ENCODE assay signal across 8 mouse cellular contexts in genomic region chr7:28733211-28733610, GRCm38 (mm10). TPM values are rescaled to one million over a fixed set of nuclear protein-coding genes. Genes with fewer than 3 reads are reported as not detected.
DNase-seq lines count a peak whose midpoint lies in the region; ATAC-seq and TF ChIP-seq lines count a peak whose summit lies in the region.

No protein-coding gene starts in this region.

- WGBS in lung, adult 2 months: 39% methylated on average over 11 of the region's 11 CpGs
- 11% methylated on average over 11 of the region's 11 CpGs for WGBS in forebrain, embryonic 11.5 days
- WGBS in limb, embryonic 12.5 days: 18% methylated on average over 11 of the region's 11 CpGs
- 8% methylated on average over 11 of the region's 11 CpGs for WGBS in neural tube, embryonic 14.5 days

- no peak for DNase-seq in lung, adult 2 months
- no peak for DNase-seq in lung, postnatal 36 days
- no peak for DNase-seq in forebrain, embryonic 11.5 days (ENCODE audit: low spot score)
- no peak for DNase-seq in ovary, postnatal 10 days (ENCODE audit: low spot score)
- DNase-seq in urinary bladder, postnatal 14 days (ENCODE audit: low spot score): no peak

- H3K27ac ChIP-seq in forebrain, embryonic 11.5 days (ENCODE audit: low read depth, low read length): no peak overlapping the region
- peak overlapping the region; percentile 53; the same call in 1 of the 2 replicates for H3K27ac ChIP-seq in limb, embryonic 12.5 days
- H3K27ac ChIP-seq in neural tube, embryonic 14.5 days (ENCODE audit: low read depth, low read length): no peak overlapping the region

- no peak for TF ChIP-seq POLR2A in lung, adult 2 months (IDR thresholded peaks at IDR 0.05; ENCODE audit: borderline replicate concordance, extremely low read depth, low read depth, low read length)

- H3K4me3 ChIP-seq in lung, adult 2 months (replicated peaks; ENCODE audit: extremely low read depth, low read depth, low read length): peak overlapping the region; percentile 59
- H3K4me3 ChIP-seq in forebrain, embryonic 11.5 days (ENCODE audit: low read depth, low read length): peak overlapping the region; percentile 44
- peak overlapping the region; percentile 43 for H3K4me3 ChIP-seq in limb, embryonic 12.5 days (replicated peaks)
- peak overlapping the region; percentile 36; the same call in 1 of the 2 replicates for H3K4me3 ChIP-seq in neural tube, embryonic 14.5 days (ENCODE audit: low read depth, low read length)

- H3K4me2 ChIP-seq in forebrain, embryonic 11.5 days (ENCODE audit: low read depth, low read length, severe bottlenecking): peak overlapping the region; percentile 70
- peak overlapping the region; percentile 74 for H3K4me2 ChIP-seq in limb, embryonic 12.5 days
- peak overlapping the region; percentile 56 for H3K4me2 ChIP-seq in neural tube, embryonic 14.5 days (ENCODE audit: low read depth, low read length)

- no peaks in the 10 kb centered on the region for H3K36me3 ChIP-seq in forebrain, embryonic 11.5 days (ENCODE audit: control insufficient read depth, insufficient read depth, low read length)
- H3K36me3 ChIP-seq in limb, embryonic 12.5 days: peaks cover 54% of the 10 kb centered on the region
- H3K36me3 ChIP-seq in neural tube, embryonic 14.5 days (ENCODE audit: control insufficient read depth, insufficient read depth, low read length): no peaks in the 10 kb centered on the region

- peak overlapping the region; percentile 29; the same call in 1 of the 2 replicates for H3K9ac ChIP-seq in forebrain, embryonic 11.5 days (ENCODE audit: low read length)
- H3K9ac ChIP-seq in limb, embryonic 12.5 days (replicated peaks): peak overlapping the region; percentile 47; the same call in 1 of the 2 replicates
- no peak overlapping the region for H3K9ac ChIP-seq in neural tube, embryonic 14.5 days (replicated peaks; ENCODE audit: low read depth, low read length)

- ATAC-seq in forebrain, embryonic 11.5 days (replicated peaks; ENCODE audit: low FRiP score): 0 out of 2 replicates have a peak, but pooled peaks have one; percentile 47
- no peak for ATAC-seq in limb, embryonic 12.5 days (ENCODE audit: insufficient number of reproducible peaks, insufficient read depth, low FRiP score, low TSS enrichment, low read depth)
- ATAC-seq in neural tube, embryonic 14.5 days (ENCODE audit: low read depth): no peak
- ATAC-seq in granulocyte monocyte progenitor cell, adult 5-6 weeks (replicated peaks; ENCODE audit: poor library complexity, severe bottlenecking): no peak

- 0 out of 2 replicates have a peak, but pooled peaks cover 2% of the 10 kb centered on the region for H3K4me1 ChIP-seq in lung, adult 2 months (ENCODE audit: control insufficient read depth, insufficient read depth, low read length)
- peaks cover 7% of the 10 kb centered on the region for H3K4me1 ChIP-seq in forebrain, embryonic 11.5 days (replicated peaks; ENCODE audit: control insufficient read depth, insufficient read depth, low read length)
- H3K4me1 ChIP-seq in limb, embryonic 12.5 days (replicated peaks): peaks cover 13% of the 10 kb centered on the region
- peaks cover 5% of the 10 kb centered on the region; the same call in 1 of the 2 replicates for H3K4me1 ChIP-seq in neural tube, embryonic 14.5 days (ENCODE audit: control insufficient read depth, insufficient read depth, low read length)

- no peaks in the 10 kb centered on the region; the same call in 1 of the 2 replicates for H3K9me3 ChIP-seq in forebrain, embryonic 11.5 days (ENCODE audit: control insufficient read depth, low read length)
- peaks cover 10% of the 10 kb centered on the region; the same call in 1 of the 2 replicates for H3K9me3 ChIP-seq in limb, embryonic 12.5 days
- H3K9me3 ChIP-seq in neural tube, embryonic 14.5 days (ENCODE audit: control insufficient read depth, low read length): no peaks in the 10 kb centered on the region

- H3K27me3 ChIP-seq in forebrain, embryonic 11.5 days (ENCODE audit: control insufficient read depth, insufficient read depth, low read length): peaks cover 2% of the 10 kb centered on the region; the same call in 1 of the 2 replicates
- peaks cover 9% of the 10 kb centered on the region; the same call in 1 of the 2 replicates for H3K27me3 ChIP-seq in limb, embryonic 12.5 days
- peaks cover 5% of the 10 kb centered on the region; the same call in 1 of the 2 replicates for H3K27me3 ChIP-seq in neural tube, embryonic 14.5 days (ENCODE audit: control insufficient read depth, insufficient read depth, low read length)

- no peak for TF ChIP-seq CTCF in lung, adult 2 months (IDR thresholded peaks at IDR 0.05; ENCODE audit: insufficient read depth, low read length)

RNA-seq across cellular contexts. Expression of gene Mrps12, which starts 8.4 kb away (rescaled TPM):
- 45.9 and 57.2 TPM in 2 replicates for polyA plus RNA-seq in lung, adult 2 months (2012; rRNA removed)
- 116 and 131 TPM in 2 replicates for polyA plus RNA-seq in forebrain, embryonic 11.5 days (2014; fragmentation: Nextera tagmentation; extraction: Ambion mirVana)
- 125 and 131 TPM in 2 replicates for polyA plus RNA-seq in limb, embryonic 12.5 days (2016; fragmentation: Nextera tagmentation; extraction: Ambion mirVana)
- polyA plus RNA-seq in neural tube, embryonic 14.5 days (2014; fragmentation: Nextera tagmentation; extraction: Ambion mirVana): 109 and 126 TPM in 2 replicates
- 125 and 177 TPM in 2 replicates for total RNA-seq in granulocyte monocyte progenitor cell, adult 5-6 weeks (2014; fragmentation: Nextera tagmentation)
- total RNA-seq in granulocyte monocyte progenitor cell, adult 5-6 weeks (2017): 33.2 and 41.8 TPM in 2 replicates

RNA-seq across cellular contexts. Expression of gene Sars2, which starts 8.6 kb away (rescaled TPM):
- 13.6 and 15.8 TPM in 2 replicates for polyA plus RNA-seq in lung, adult 2 months (2012; rRNA removed)
- polyA plus RNA-seq in forebrain, embryonic 11.5 days (2014; fragmentation: Nextera tagmentation; extraction: Ambion mirVana): 35.6 and 37.8 TPM in 2 replicates
- polyA plus RNA-seq in limb, embryonic 12.5 days (2016; fragmentation: Nextera tagmentation; extraction: Ambion mirVana): 32.4 and 33.1 TPM in 2 replicates
- polyA plus RNA-seq in neural tube, embryonic 14.5 days (2014; fragmentation: Nextera tagmentation; extraction: Ambion mirVana): 19.3 and 19.9 TPM in 2 replicates
- total RNA-seq in granulocyte monocyte progenitor cell, adult 5-6 weeks (2014; fragmentation: Nextera tagmentation): 19.6 and 21.6 TPM in 2 replicates
- 10.4 and 12.4 TPM in 2 replicates for total RNA-seq in granulocyte monocyte progenitor cell, adult 5-6 weeks (2017)

RNA-seq across cellular contexts. Expression of gene Fbxo17, which starts 16.6 kb away (rescaled TPM):
- polyA plus RNA-seq in lung, adult 2 months (2012; rRNA removed): 6.1 and 7.0 TPM in 2 replicates
- polyA plus RNA-seq in forebrain, embryonic 11.5 days (2014; fragmentation: Nextera tagmentation; extraction: Ambion mirVana): 8.3 and 9.9 TPM in 2 replicates
- polyA plus RNA-seq in limb, embryonic 12.5 days (2016; fragmentation: Nextera tagmentation; extraction: Ambion mirVana): 24.0 TPM in 2 replicates
- polyA plus RNA-seq in neural tube, embryonic 14.5 days (2014; fragmentation: Nextera tagmentation; extraction: Ambion mirVana): 2.4 TPM in 2 replicates
- 1.3 and 3.3 TPM in 2 replicates for total RNA-seq in granulocyte monocyte progenitor cell, adult 5-6 weeks (2014; fragmentation: Nextera tagmentation)
- total RNA-seq in granulocyte monocyte progenitor cell, adult 5-6 weeks (2017): 1.3 and 2.1 TPM in 2 replicates

RNA-seq across cellular contexts. Expression of gene Ccer2, which starts 22.8 kb away (rescaled TPM):
- polyA plus RNA-seq in lung, adult 2 months (2012; rRNA removed): not detected in 2 replicates
- not detected in 2 replicates for polyA plus RNA-seq in forebrain, embryonic 11.5 days (2014; fragmentation: Nextera tagmentation; extraction: Ambion mirVana)
- 0.24 TPM in 1 of 2 replicates, not detected in the other for polyA plus RNA-seq in limb, embryonic 12.5 days (2016; fragmentation: Nextera tagmentation; extraction: Ambion mirVana)
- polyA plus RNA-seq in neural tube, embryonic 14.5 days (2014; fragmentation: Nextera tagmentation; extraction: Ambion mirVana): 0.79 and 0.81 TPM in 2 replicates
- total RNA-seq in granulocyte monocyte progenitor cell, adult 5-6 weeks (2014; fragmentation: Nextera tagmentation): not detected in 2 replicates
- not detected in 2 replicates for total RNA-seq in granulocyte monocyte progenitor cell, adult 5-6 weeks (2017)

RNA-seq across cellular contexts. Expression of gene Sirt2, which starts 33.3 kb away (rescaled TPM):
- polyA plus RNA-seq in lung, adult 2 months (2012; rRNA removed): 84.9 and 102 TPM in 2 replicates
- polyA plus RNA-seq in forebrain, embryonic 11.5 days (2014; fragmentation: Nextera tagmentation; extraction: Ambion mirVana): 63.5 and 70.2 TPM in 2 replicates
- polyA plus RNA-seq in limb, embryonic 12.5 days (2016; fragmentation: Nextera tagmentation; extraction: Ambion mirVana): 70.8 and 76.9 TPM in 2 replicates
- 97.2 and 110 TPM in 2 replicates for polyA plus RNA-seq in neural tube, embryonic 14.5 days (2014; fragmentation: Nextera tagmentation; extraction: Ambion mirVana)
- 49.5 and 50.5 TPM in 2 replicates for total RNA-seq in granulocyte monocyte progenitor cell, adult 5-6 weeks (2014; fragmentation: Nextera tagmentation)
- total RNA-seq in granulocyte monocyte progenitor cell, adult 5-6 weeks (2017): 13.9 and 28.8 TPM in 2 replicates
